Mouse (Mus musculus) embryonic facial prominence, embryonic 12.5 days (tissue): ENCODE data around the gene Utrn. TPM values are rescaled to one million over a fixed set of nuclear protein-coding genes. Genes with fewer than 3 reads are reported as not detected.

Source experiments
- ATAC-seq: fragments of 200-750 bp; cut with Nextera tagmentation; 2 replicates; pipeline ENCODE4 v1.8.0; 2017; ENCODE audit not compliant: insufficient number of reproducible peaks, insufficient read depth, low FRiP score, low TSS enrichment
- H3K27ac ChIP-seq: fragments of 300-500 bp; sonication (generic); 2 replicates; pipeline ENCODE4 v1.5.1; 2016; ENCODE audit warnings: mild to moderate bottlenecking
- H3K27me3 ChIP-seq: fragments of 300-500 bp; sonication (generic); 2 replicates; pipeline ENCODE4 v1.6.1; 2016; ENCODE audit warnings: mild to moderate bottlenecking, moderate library complexity
- H3K36me3 ChIP-seq: fragments of 300-500 bp; sonication (generic); 2 replicates; pipeline ENCODE4 v1.6.1; 2016; ENCODE audit warnings: mild to moderate bottlenecking
- H3K4me1 ChIP-seq: fragments of 300-500 bp; sonication (generic); 2 replicates; pipeline ENCODE4 v1.6.1; 2016
- H3K4me2 ChIP-seq: fragments of 300-500 bp; sonication (generic); replicated peaks from 2 replicates; pipeline ENCODE4 v1.6.1; 2016; ENCODE audit warnings: mild to moderate bottlenecking, moderate library complexity
- H3K4me3 ChIP-seq: fragments of 300-500 bp; sonication (generic); 2 replicates; pipeline ENCODE4 v1.5.1; 2016; ENCODE audit warnings: mild to moderate bottlenecking
- H3K9ac ChIP-seq: fragments of 300-500 bp; sonication (generic); 2 replicates; pipeline ENCODE4 v1.6.1; 2016; ENCODE audit warnings: mild to moderate bottlenecking, moderate library complexity
- H3K9me3 ChIP-seq: fragments of 300-500 bp; sonication (generic); 2 replicates; pipeline ENCODE4 v1.6.1; 2016; ENCODE audit warnings: mild to moderate bottlenecking, moderate library complexity
- WGBS: fragments of 180-500 bp; shearing (Covaris S2); methylation state at CpG from one replicate; pipeline ENCODE4 v1.1.7; 2016; 5-methylcytosine and 5-hydroxymethylcytosine counted together
- polyA plus RNA-seq: library from polyadenylated mRNA; unstranded; fragments of >200 nt; fragmentation: Nextera tagmentation; extraction: Ambion mirVana; gene quantifications from 2 replicates; pipeline ENCODE4 v1.2.1, GENCODE M21; 2016

Utrn gene
- polyA plus RNA-seq, 1 experiment from 2014 or later = 78.8 TPM

DNA sequence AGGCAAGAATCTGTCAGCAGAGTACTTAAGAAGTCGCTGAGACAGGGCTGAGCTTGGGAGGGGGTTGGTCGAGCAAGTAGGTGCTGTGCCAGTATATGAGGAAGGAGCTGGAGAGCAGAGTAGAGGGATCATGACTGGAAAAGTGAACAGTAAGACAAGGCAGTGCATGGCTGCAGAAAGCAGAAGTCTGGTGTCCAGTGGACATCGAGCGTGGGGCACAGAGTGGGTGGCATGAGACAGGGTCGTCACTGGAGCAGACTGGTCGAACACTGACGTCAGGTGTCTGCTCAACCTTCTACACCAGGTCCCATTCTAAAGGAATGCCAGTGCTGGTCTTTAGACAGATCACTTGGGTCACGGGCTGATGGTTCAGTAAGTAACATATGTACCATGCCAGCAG, 371.6 kb downstream of the Utrn start:
- no peak overlapping the region for H3K27ac ChIP-seq
- H3K27me3 ChIP-seq = no peaks in the 10 kb centered on the region
- no peak overlapping the region for H3K4me2 ChIP-seq
- 93% methylated on average over 8 of the region's 8 CpGs for WGBS
- no peak for ATAC-seq
- H3K4me1 ChIP-seq = peaks cover 3% of the 10 kb centered on the region; the same call in 1 of the 2 replicates
- H3K9ac ChIP-seq = no peak overlapping the region
- no peaks in the 10 kb centered on the region for H3K9me3 ChIP-seq
- peaks cover 11% of the 10 kb centered on the region; the same call in 1 of the 2 replicates for H3K36me3 ChIP-seq
- H3K4me3 ChIP-seq = no peak overlapping the region

DNA sequence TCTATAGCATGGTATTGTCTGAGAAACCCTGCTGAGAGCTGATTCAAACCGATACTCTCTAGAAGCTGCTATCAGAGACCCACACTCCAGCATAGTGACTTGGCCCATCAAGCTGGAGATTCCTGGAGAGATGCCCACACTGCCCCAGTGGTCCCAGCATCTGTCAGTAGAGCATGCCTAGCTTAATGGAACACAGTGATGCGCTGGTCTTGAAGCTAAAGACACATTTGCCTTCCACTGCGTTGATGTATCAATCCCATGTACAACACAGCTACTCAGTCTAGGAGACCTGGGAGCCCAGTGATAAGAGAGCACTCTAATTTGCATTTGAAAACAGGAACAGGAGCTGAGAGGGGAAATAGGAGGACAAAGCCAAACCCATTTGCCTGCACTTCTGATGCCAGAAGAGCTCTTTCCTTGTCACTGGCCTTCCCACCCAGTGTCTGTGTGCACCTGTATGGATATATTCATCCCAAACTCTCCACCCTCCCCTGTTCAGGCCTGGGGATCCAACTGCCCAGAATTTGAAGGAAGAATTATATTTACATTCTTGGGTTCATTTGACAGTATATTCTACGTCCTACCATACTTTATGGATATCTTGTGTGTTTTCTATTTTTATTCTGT, 379.5 kb downstream of the Utrn start:
- ATAC-seq = no peak
- no peak overlapping the region for H3K9ac ChIP-seq
- H3K4me1 ChIP-seq = peaks cover 2% of the 10 kb centered on the region; the same call in 1 of the 2 replicates
- H3K36me3 ChIP-seq = no peaks in the 10 kb centered on the region
- no peaks in the 10 kb centered on the region for H3K9me3 ChIP-seq
- H3K4me2 ChIP-seq = no peak overlapping the region
- H3K4me3 ChIP-seq = no peak overlapping the region
- no peaks in the 10 kb centered on the region for H3K27me3 ChIP-seq
- 60% methylated on average over 4 of the region's 4 CpGs for whole genome bisulfite sequencing
- no peak overlapping the region for H3K27ac ChIP-seq

DNA sequence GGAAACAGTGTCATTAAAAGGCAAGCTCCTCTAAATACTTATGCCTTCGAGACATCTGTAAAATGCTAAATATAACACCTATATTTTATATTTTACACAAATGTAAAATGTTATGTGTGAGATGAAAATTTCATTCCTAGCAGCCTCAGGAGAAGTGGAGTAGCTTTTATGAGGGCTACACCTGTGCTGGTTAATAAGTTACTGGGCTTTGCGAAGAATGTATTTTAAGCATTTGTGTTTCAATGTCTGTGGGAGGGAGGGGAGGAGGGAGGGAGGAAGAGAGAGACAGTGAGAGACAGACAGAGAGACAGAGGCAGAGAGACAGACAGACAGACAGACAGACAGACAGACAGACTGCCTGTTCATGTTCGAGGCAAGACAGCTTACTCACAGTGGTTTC, 380.6 kb downstream of the Utrn start:
- Histone ChIP-seq H3K4me3 (no peak overlapping the region), H3K36me3 (no peaks in the 10 kb centered on the region), H3K9ac (no peak overlapping the region), H3K4me2 (no peak overlapping the region), H3K27ac (no peak overlapping the region), H3K4me1 (no peaks in the 10 kb centered on the region; the same call in 1 of the 2 replicates), H3K27me3 (no peaks in the 10 kb centered on the region), H3K9me3 (no peaks in the 10 kb centered on the region)
- ATAC-seq = no peak
- WGBS = 86% methylated on average over 3 of the region's 3 CpGs

DNA sequence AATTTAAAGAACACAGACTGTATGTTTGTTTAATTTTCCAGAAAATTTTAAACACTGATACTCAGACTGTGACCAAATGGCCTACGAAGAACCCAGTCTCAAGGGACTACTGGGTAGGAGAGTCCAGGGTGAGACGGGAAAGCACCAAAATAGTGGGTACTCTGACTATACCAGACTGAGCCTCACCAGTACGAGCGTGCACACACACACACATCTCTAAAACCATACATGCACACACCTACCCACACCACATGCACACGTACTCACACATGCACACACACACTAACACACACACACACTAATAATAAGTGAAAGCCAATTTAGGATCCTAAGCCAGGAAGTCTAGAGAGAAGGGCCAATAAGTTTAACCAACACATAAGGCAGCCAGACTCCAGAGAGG, 381.0 kb downstream of the Utrn start:
- Histone ChIP-seq H3K9me3 (no peaks in the 10 kb centered on the region), H3K4me2 (no peak overlapping the region), H3K27ac (no peak overlapping the region), H3K27me3 (no peaks in the 10 kb centered on the region), H3K9ac (no peak overlapping the region), H3K4me3 (no peak overlapping the region), H3K36me3 (no peaks in the 10 kb centered on the region), H3K4me1 (no peaks in the 10 kb centered on the region; the same call in 1 of the 2 replicates)
- 89% methylated on average over 5 of the region's 5 CpGs for WGBS
- ATAC-seq = no peak

DNA sequence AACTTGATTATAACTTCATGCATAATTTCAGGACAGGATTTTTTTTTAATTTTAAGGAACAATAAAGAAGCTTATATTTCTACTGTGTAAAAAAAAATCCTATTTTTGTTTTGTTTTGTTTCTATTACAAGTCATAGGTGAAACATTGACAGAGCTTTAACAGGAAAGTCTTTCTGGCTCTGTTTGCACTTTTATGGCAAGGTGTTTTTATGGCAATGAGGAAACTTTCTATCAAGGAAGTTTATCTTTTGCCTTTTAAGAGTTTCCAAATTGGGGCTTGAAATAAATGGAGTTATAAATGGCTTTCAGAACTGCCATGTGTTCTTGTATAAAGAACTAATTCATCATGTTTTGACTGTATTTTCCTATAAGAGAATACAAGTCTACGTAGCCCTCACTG, 385.7 kb downstream of the Utrn start:
- no peaks in the 10 kb centered on the region for H3K9me3 ChIP-seq
- H3K27ac ChIP-seq = no peak overlapping the region
- peaks cover 4% of the 10 kb centered on the region; the same call in 1 of the 2 replicates for H3K36me3 ChIP-seq
- no peak overlapping the region for H3K4me3 ChIP-seq
- 67% methylated on average over 1 of the region's 1 CpGs for WGBS
- no peaks in the 10 kb centered on the region; the same call in 1 of the 2 replicates for H3K4me1 ChIP-seq
- no peak overlapping the region for H3K4me2 ChIP-seq
- no peak overlapping the region for H3K9ac ChIP-seq
- H3K27me3 ChIP-seq = no peaks in the 10 kb centered on the region
- no peak for ATAC-seq

DNA sequence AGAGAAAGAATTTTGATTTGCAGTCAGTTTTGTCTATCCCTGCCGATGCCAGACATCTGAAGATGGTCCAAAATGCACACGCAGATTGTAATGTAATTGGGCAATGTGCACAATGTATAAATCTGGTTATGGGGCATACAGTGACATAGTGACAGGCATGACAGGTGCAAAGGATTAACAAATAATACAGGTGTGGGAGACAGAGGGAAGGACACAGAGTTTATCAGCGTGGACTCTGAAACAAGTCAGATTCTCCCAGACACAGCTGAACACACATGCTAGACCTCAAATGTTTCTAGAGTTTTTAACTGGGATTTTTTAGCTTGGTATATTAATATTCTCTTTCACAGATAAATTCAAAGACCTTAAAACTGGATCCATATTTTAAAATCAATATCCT, 386.2 kb downstream of the Utrn start:
- Histone ChIP-seq H3K4me2 (no peak overlapping the region), H3K27me3 (no peaks in the 10 kb centered on the region), H3K4me3 (no peak overlapping the region), H3K4me1 (no peaks in the 10 kb centered on the region; the same call in 1 of the 2 replicates), H3K27ac (no peak overlapping the region), H3K9ac (no peak overlapping the region), H3K36me3 (peaks cover 4% of the 10 kb centered on the region; the same call in 1 of the 2 replicates), H3K9me3 (no peaks in the 10 kb centered on the region)
- 87% methylated on average over 3 of the region's 3 CpGs for WGBS
- ATAC-seq = no peak

DNA sequence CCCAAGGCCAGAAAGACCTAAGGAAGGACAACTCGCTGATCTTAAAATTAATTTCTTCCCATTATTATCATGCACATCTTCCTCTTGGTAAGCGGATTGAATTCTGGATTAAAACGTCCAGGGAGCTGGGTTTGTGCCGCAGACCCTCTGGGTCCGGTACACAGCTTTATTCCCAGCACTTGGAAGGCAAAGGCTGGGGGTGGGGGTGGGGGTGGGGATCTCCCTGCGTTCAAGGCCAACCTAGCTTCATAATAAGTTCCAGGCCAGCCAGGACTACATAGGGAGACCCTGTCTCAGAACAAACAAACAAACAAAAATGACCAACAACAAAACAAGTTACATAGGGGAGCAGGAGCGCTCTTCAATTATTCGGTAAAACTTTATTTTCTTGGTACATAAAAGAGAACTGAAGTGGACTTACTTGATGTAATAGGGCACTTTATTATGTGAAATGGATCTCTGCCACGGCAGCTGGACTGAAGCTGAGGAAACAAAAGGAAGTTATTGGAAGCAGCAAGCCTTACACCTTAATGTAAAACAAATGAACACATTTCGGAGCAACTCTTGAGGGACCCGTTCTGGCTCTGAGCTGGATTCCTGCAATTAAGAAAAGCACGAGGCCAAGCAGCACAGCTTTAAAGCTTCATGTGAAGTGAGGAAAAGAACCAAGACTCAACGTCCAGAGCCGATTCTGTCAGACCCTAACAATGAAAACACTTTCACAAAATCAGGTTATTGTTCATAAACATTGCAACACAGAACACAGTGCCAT, 394.1 kb downstream of the Utrn start:
- WGBS = 39% methylated on average over 14 of the region's 14 CpGs
- Histone ChIP-seq H3K4me1 (peaks cover 2% of the 10 kb centered on the region; the same call in 1 of the 2 replicates), H3K27me3 (no peaks in the 10 kb centered on the region), H3K9me3 (no peaks in the 10 kb centered on the region), H3K4me2 (no peak overlapping the region), H3K27ac (0 out of 2 replicates have a peak overlapping the region, but pooled peaks have one; percentile 12), H3K9ac (no peak overlapping the region), H3K4me3 (no peak overlapping the region), H3K36me3 (no peaks in the 10 kb centered on the region)
- ATAC-seq = no peak

DNA sequence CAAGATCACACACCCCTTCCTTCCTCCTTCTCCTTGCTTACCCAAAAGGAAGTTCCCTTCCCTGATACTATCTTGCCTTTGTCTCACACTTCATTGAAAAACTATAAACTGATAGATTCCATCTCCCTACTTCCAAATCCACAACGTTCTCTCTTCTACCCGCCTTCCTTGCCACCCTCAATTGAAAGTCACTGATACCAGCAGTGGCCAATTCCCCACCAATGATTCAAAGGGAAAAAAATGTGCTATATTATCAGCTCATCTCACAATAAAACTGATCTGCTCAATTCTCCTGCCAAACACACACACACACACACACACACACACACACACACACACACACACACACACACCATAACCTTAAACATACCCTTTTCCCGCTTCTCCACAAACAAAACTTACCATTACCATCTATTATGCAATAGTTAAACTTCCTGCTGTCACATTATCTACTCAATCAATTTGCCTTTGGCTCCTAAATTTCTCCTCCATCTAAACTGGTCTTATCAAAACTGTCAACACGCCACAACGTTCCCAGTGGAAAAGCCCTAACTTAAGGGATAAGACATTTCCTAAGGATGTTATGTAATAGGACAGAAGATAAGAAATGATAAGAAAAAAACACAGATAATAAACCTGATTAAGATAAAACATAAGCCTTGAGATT, 399.6 kb downstream of the Utrn start:
- Histone ChIP-seq H3K9me3 (no peaks in the 10 kb centered on the region), H3K27me3 (no peaks in the 10 kb centered on the region), H3K27ac (0 out of 2 replicates have a peak overlapping the region, but pooled peaks have one; percentile 37), H3K4me3 (no peak overlapping the region), H3K36me3 (no peaks in the 10 kb centered on the region), H3K9ac (no peak overlapping the region), H3K4me1 (0 out of 2 replicates have a peak, but pooled peaks cover 14% of the 10 kb centered on the region), H3K4me2 (no peak overlapping the region)
- 62% methylated on average over 5 of the region's 5 CpGs for WGBS
- ATAC-seq = no peak

DNA sequence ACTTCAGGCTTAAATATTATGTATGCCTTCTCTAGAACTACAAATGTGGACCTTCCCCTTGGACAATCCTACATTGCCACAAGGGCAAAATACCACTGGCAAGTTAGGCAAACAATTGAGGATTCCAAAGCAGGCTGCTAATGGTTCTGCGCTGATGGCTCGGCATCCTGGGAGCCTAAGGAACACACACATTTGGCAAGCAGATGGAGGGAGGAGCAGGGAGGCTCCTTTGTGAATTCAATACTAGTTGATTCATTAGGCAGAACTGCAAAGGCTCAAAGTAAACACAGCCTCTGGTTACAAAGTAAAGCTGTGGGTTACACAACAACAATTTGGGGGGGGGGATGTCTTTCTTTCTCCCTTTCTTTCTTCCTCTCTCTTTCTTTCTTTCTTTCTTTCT, 401.6 kb downstream of the Utrn start:
- no peak overlapping the region for H3K4me3 ChIP-seq
- ATAC-seq = no peak
- H3K36me3 ChIP-seq = no peaks in the 10 kb centered on the region
- 0 out of 2 replicates have a peak overlapping the region, but pooled peaks have one; percentile 19 for H3K27ac ChIP-seq
- H3K9me3 ChIP-seq = no peaks in the 10 kb centered on the region
- H3K27me3 ChIP-seq = no peaks in the 10 kb centered on the region
- no peak overlapping the region for H3K4me2 ChIP-seq
- 0 out of 2 replicates have a peak, but pooled peaks cover 14% of the 10 kb centered on the region for H3K4me1 ChIP-seq
- 17% methylated on average over 2 of the region's 2 CpGs for WGBS
- no peak overlapping the region for H3K9ac ChIP-seq

DNA sequence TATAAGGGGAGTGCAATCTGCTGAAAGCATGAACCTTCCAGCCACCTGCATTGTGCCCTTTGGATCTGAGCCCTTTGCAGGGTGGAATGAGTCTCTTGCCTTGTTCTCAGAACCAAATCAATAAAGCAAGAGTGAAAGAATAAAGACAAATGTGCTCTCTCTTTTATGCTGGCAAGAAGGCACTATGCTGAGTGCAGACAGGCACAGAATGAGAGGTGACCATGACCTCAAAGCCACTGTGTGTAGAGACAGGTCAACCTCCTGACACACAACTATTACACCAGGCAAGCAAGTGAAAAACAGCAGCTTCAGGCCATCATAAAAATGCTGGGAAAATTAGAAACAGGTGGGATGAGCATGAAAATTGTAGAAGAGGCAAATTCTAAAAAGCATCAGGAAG, 408.2 kb downstream of the Utrn start:
- H3K27me3 ChIP-seq = no peaks in the 10 kb centered on the region
- H3K9ac ChIP-seq = no peak overlapping the region
- H3K36me3 ChIP-seq = no peaks in the 10 kb centered on the region
- H3K4me2 ChIP-seq = no peak overlapping the region
- H3K4me1 ChIP-seq = no peaks in the 10 kb centered on the region; the same call in 1 of the 2 replicates
- ATAC-seq = no peak
- H3K9me3 ChIP-seq = no peaks in the 10 kb centered on the region
- H3K27ac ChIP-seq = no peak overlapping the region
- no peak overlapping the region for H3K4me3 ChIP-seq

DNA sequence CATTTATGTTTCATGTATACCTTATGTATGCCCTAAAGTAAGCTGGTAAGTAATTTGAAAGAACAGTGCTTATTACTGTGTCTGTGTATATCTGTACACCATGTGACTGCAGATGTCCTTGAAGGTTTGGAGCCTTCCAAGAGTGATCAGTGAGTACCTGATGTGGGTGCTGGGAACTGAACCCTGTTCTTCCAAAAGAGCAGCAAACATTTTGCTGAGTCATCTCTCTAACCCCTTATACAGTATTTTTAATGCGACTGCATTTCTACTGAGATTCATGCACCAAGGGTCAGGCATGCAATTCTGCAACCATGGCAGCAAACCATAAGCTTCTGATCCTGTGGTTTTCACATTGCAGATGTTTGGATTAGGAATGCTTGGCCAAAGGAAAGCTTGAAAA, 412.3 kb downstream of the Utrn start:
- Histone ChIP-seq H3K4me2 (no peak overlapping the region), H3K36me3 (0 out of 2 replicates have a peak, but pooled peaks cover 3% of the 10 kb centered on the region)

More for the DNA sequence above, 412.3 kb downstream of the Utrn start:
- Histone ChIP-seq H3K27me3 (no peaks in the 10 kb centered on the region), H3K4me1 (no peaks in the 10 kb centered on the region; the same call in 1 of the 2 replicates), H3K27ac (no peak overlapping the region), H3K9ac (no peak overlapping the region), H3K4me3 (no peak overlapping the region), H3K9me3 (no peaks in the 10 kb centered on the region)
- ATAC-seq = no peak
- WGBS = 87% methylated on average over 1 of the region's 1 CpGs
